Mouse (Mus musculus): ENCODE measurements around the gene Gm7534.

Gm7534 gene

GRCm38 (mm10) chr4:134202904-134203303 is at the start of gene Gm7534:
Gm7534 (minus strand) TSS chr4:134203004.
- no peak for DNase-seq (ENCODE audit: low spot score in 2 of 2)

DNA sequence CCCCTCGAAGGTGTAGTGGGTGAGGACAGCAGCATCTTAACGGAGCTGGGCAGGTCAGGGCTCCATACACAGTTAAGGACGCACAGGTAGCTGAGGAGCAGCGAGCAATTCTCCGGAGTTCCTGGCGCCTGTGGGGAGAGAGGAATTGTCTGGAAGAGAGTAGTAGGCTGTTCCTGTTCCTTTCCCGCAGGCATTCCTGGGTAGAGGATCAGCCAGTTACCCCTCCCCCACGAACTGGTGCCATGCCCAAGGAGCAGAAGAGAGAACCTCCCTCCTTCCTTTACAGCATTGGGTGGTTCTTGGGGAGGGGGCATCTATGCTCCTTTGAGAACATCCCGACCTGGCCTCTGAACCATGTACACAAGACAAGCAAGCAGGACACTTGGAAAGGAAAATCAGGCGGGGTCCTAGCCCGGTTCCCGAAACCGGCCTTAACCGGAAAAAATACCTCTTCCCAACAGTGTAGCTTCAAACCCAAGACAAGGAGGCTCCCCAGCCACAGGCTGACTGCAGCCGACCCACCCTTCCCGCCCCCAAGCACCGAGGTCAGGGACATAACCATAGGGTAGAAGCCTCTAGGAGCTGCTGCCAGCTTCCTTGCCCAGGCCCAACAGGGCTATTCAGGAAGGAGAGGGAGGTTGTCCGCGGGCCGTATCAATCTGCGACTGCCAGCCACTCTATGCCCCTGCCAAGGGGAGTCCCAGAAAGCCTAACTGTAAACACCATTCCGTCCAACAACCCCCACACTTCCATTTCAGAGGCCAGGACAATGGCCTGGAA is 49.5 kb upstream of the Gm7534 start:
- DNase-seq (ENCODE audit: low spot score in 2 of 2), result no peak

- DNase-seq (ENCODE audit: low spot score in 2 of 2), result peak; percentile 42 to 52
These were observed 48.7 kb upstream of the Gm7534 start for GRCm38 (mm10) chr4:134251241-134252130.

- peak in 1 of 2 experiments; percentile 47 for DNase-seq (ENCODE audit: low spot score in 2 of 2)
These were observed 48.1 kb upstream of the Gm7534 start for GRCm38 (mm10) chr4:134250930-134251240.

DNA sequence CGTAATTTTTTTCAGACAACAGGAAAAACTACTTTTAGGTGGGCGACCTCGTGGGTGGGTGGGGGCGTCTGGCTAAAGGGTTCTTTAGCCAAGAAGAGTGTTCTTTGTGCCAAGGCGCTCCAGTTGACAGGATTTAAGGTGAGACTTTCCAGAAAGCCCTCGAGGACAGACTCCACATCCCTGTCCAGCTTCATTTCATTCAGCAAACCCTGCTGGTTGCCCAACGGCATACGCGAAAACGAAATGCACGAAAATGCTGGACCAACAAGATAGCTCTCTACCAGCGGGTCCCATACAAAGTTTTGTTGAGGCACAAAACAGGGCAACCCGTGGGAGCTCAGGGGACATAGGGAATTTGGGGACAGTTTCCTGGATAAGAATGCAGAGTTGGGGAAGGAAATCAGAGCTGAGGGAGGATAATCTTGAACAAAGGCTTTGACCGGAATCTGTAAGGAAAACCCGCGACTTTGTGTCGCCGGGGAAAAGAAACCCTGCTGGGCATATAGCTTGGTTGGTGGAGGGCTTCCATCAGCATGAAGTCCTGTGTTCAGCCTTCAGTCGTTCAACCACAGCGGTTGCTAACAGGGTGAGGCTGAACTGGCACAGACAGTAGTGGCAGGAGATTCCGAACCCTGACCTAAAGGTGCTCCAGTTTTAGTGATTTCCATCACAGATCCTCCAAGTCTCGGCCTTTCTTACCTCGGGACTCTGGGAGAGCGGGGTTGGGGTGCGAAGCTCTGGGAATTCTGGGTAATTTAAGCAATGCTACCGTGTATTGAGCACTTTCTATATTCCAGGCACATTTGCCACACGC is 47.5 kb upstream of the Gm7534 start:
- DNase-seq (ENCODE audit: low spot score in 2 of 2), result no peak

DNA sequence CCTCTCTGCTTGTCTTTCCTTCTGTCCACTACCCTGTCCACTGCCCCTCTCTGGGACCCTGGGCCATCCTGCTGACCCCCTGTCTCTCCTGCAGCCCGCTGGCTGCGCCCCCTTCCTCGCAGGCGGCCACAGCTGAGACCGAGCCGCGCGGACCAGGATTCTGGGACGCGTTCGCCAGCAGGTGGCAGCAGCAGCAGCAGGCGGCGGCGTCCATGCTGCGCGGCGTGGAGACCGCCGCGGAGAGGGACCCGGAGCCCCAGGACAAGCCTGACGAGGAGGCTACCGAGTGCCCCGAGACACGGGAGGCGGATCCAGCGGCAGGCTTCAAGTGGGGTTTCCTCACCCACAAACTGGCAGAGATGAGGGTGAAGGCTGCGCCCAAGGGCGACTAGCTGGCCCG is 46.8 kb upstream of the Gm7534 start:
- peak; percentile 64 to 68 for DNase-seq (ENCODE audit: low spot score in 2 of 2)

DNA sequence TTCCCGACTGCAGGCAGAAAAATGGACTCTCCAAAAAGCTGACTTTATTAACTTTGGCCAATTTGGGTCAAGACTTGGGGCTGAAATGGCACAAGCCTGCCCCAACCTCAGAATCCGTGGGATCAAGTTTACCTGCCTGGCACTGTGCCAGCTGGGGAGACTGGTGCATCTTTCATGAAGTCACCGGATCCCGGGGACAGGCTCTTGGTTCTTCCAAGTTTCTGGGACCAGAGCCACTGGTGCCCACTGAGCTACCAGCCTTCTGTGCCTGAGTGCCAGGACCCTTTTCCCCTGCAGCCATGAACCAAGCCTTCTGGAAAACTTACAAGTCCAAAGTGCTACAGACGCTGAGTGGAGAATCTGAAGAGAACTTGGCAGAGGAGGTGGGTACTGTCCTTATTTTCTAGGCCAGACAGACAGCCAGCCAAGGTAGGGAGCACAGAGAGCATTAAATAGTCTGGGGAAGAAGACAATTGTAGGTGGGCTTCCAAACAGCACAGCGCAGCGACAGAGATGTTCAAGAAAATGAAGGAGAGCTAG is 44.0 kb upstream of the Gm7534 start, which contains the start of gene Gm30191:
Gene Gm30191, plus strand, starts transcription at position 217 of the 540 bp plus-strand sequence.
- DNase-seq (ENCODE audit: low spot score in 2 of 2), result no peak

GRCm38 (mm10) chr4:134246256-134246655 is 43.5 kb upstream of the Gm7534 start:
- no peak for DNase-seq (ENCODE audit: low spot score in 2 of 2)

GRCm38 (mm10) chr4:134245148-134245843 is 42.5 kb upstream of the Gm7534 start, which contains the start of gene Zfp593:
Zfp593 (minus strand) TSS chr4:134245592.
- DNase-seq (ENCODE audit: low spot score in 2 of 2), result peak; percentile 96 to 98

DNA sequence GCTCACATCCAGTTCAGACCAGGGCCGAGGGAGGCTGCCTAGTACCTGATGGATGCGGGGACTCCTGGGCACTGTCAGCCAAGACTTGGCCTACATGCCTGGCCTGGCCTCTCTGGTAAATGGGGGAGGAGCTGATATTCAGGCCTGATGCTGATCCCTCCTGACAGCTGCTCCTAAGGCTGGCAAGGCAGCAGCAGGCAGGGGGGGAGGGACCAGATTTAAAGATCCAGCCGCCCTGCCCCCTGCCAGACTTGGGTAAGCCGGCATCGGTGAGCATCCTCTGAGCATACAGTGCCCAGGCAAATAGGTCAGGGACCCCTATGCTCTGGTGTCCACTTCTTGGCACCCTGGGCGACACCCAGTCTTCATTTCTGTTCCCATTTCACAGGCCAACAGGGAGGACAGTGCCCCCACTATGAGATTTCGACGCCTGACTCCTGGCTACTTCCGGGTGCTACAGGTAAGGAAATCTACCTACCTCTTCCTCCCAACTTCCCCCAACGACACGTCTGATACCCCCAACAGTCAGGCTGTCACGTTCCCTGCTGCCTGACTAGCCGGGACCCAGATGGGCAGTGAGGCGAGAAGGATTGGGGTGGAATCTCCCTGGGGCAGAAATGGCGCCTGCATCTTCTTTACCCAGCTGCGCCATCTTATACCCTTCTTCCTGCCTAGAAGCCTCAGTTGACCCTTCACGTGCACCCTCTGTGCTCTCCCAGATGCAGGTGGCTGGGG is 40.9 kb upstream of the Gm7534 start, which contains the start of gene E130218I03Rik:
Gene E130218I03Rik, plus strand, starts transcription at position 147 of the 735 bp plus-strand sequence.
- no peak for DNase-seq (ENCODE audit: low spot score in 2 of 2)

- no peak for DNase-seq (ENCODE audit: low spot score in 2 of 2)
These were observed 35.9 kb upstream of the Gm7534 start for GRCm38 (mm10) chr4:134238686-134239085.

- no peak for DNase-seq (ENCODE audit: low spot score in 2 of 2)
These were observed 35.5 kb upstream of the Gm7534 start, which contains the start of gene Cnksr1 for GRCm38 (mm10) chr4:134238279-134238651. Cnksr1 (minus strand) TSS chr4:134238399.

- no peak for DNase-seq (ENCODE audit: low spot score in 2 of 2)
These were observed 34.9 kb upstream of the Gm7534 start for GRCm38 (mm10) chr4:134237582-134238278.

- no peak for DNase-seq (ENCODE audit: low spot score in 2 of 2)
These were observed 32.1 kb upstream of the Gm7534 start for GRCm38 (mm10) chr4:134234876-134235275.

- DNase-seq (ENCODE audit: low spot score in 2 of 2), result no peak
These were observed 27.6 kb upstream of the Gm7534 start for GRCm38 (mm10) chr4:134230431-134230830.

DNA sequence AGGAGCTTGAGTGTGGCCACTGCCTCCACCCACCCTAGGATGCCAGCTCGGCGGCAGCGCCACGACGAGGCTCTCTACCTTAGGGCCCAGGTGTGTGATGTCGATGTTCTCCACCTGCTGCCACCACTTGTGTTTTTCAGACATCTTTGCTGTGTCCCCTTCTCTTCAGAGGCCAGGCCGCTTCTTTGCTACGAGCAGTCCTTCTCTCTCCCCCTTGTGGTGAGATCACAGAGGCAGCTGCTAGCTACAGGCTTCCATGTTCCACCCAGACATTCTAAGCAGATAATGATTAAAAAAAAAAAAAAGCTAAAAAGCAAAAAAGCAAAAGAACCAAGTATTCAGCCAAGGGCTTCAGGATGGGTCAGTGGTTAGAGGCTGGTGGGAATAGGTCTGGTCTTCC is 24.4 kb upstream of the Gm7534 start, which contains the start of gene Catsper4:
Gene Catsper4, minus strand, starts transcription at position 190 of the 400 bp plus-strand sequence.
- DNase-seq (ENCODE audit: low spot score in 2 of 2), result no peak

DNA sequence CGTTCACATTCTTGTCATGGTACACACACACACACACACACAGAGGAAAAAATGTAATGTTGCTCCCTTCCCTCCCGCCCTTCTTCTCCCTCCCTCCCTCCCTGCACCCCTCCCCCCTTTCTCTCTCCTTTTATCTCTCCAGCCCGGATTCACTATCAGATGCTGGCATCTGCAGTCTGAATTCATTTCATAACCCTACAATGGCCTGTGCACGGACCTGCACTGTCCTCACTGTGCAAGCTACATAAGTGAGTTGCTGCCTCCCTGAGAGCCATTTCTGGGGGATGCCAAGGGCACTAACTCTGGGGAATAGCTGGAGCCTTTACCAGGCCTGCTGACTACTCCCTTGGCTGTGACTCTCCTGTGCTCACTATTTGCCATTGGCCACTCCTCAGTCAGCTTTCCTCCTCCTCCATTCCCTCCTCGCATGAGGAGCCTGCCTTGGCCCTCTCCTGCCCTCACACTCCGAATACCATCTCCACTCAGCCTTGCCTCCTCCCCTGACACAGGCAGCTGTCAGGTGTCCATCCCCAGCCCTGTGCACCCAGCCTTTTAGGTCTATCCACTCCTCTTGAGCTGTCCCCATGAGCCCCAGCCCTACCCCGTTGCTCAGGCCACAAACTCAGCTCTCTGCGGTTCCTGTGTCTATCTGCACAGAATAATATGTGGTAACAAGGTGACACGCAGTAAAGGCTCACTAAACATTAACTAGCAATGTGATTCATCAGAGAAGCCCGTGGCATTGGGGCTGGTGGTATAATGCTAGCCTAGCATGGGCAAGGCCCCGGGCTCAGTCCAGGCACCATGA is 20.2 kb upstream of the Gm7534 start:
- DNase-seq (ENCODE audit: low spot score in 2 of 2), result no peak

DNA sequence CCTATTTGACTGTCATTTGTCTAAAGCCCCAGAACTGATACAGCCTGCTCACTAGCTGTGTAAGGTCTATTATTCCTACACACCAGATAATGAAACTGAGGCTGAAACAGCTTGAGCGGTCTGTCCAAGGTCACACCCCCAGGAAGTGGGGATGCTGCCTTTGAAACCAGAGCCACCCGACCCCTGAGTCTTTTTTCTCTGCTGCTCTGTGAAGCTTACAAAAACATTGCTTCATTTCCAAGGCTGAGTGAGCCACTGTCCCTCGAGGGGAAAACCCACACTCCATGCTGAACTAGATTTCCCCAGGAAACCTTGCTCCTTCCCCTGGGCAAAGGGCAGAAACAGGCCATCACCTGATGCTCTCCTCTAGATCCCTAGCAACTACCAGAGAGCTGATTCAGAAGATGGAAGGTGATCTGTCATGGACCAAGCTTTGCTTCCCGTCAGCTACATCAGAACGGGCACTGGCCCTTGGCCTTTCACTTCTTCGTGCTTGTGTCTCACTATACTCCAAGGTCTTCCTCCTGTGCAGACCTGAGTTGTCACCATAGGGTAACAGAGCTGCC is 3.8 kb upstream of the Gm7534 start:
- DNase-seq (ENCODE audit: low spot score in 2 of 2), result no peak
